Mouse (Mus musculus) CD4-positive helper T cell, adult 2 months (primary cell): ENCODE data around the gene Mob2.

Source experiments
- DNase-seq: peaks from one replicate; pipeline ENCODE4 v3.0.0-alpha.2; 2012; ENCODE audit warnings: low read depth, missing footprints, low spot score

The Mob2 gene

GRCm38 (mm10) chr7:142080876-142081275 lies 20.0 kb upstream of the Mob2 start:
- DNase-seq = no peak

- DNase-seq = no peak
Observed at GRCm38 (mm10) chr7:142079365-142079764, 18.5 kb upstream of the Mob2 start.

- no peak for DNase-seq
Observed at GRCm38 (mm10) chr7:142077138-142077537, 16.3 kb upstream of the Mob2 start.

- DNase-seq = no peak
Observed at GRCm38 (mm10) chr7:142074146-142074886, 13.5 kb upstream of the Mob2 start.

- DNase-seq = no peak
Observed at GRCm38 (mm10) chr7:142071717-142072116, 10.9 kb upstream of the Mob2 start.

- no peak for DNase-seq
Observed at GRCm38 (mm10) chr7:142071212-142071578, 10.3 kb upstream of the Mob2 start.

- peak; percentile 57 for DNase-seq
Observed at GRCm38 (mm10) chr7:142070458-142071211, 9.8 kb upstream of the Mob2 start.

- DNase-seq = no peak
Observed at GRCm38 (mm10) chr7:142068429-142068828, 7.6 kb upstream of the Mob2 start.

- peak; percentile 29 for DNase-seq
Observed at GRCm38 (mm10) chr7:142060185-142060930, 507 bp downstream of the Mob2 start.

GRCm38 (mm10) chr7:142059024-142059423 lies 1.8 kb downstream of the Mob2 start:
- DNase-seq = no peak

- no peak for DNase-seq
Observed at GRCm38 (mm10) chr7:142057121-142057520, 3.7 kb downstream of the Mob2 start.

GRCm38 (mm10) chr7:142056601-142057061 lies 4.2 kb downstream of the Mob2 start:
- peak; percentile 79 for DNase-seq

GRCm38 (mm10) chr7:142055431-142055830 lies 5.4 kb downstream of the Mob2 start:
- no peak for DNase-seq

- no peak for DNase-seq
Observed at GRCm38 (mm10) chr7:142050536-142050935, 10.3 kb downstream of the Mob2 start.

- DNase-seq = no peak
Observed at GRCm38 (mm10) chr7:142045932-142046331, 14.9 kb downstream of the Mob2 start.

GRCm38 (mm10) chr7:142045344-142045743 lies 15.5 kb downstream of the Mob2 start:
- no peak for DNase-seq

- no peak for DNase-seq
Observed at GRCm38 (mm10) chr7:142040756-142041155, 20.1 kb downstream of the Mob2 start.

GRCm38 (mm10) chr7:142037553-142038170 lies 23.2 kb downstream of the Mob2 start:
- DNase-seq = peak; percentile 43

- DNase-seq = no peak
Observed at GRCm38 (mm10) chr7:142035048-142035811, 25.6 kb downstream of the Mob2 start.

GRCm38 (mm10) chr7:142034198-142034597 lies 26.7 kb downstream of the Mob2 start:
- no peak for DNase-seq

GRCm38 (mm10) chr7:142030073-142030472 lies 30.8 kb downstream of the Mob2 start:
- no peak for DNase-seq
